Mouse (Mus musculus) frontal cortex, adult (tissue): ENCODE measurements around the gene Mab21l1.
A peak's percentile ranks its signal among the peaks of the same experiment; 100 is the strongest.

ENCODE experiments used
- ATAC-seq: cut with Nextera tagmentation; 2 replicates; pipeline ENCODE4 v1.9.2; 2017; ENCODE audit warnings: mild to moderate bottlenecking, moderate library complexity, mixed read lengths; ENCODE audit not compliant: low TSS enrichment

Gene Mab21l1

DNA sequence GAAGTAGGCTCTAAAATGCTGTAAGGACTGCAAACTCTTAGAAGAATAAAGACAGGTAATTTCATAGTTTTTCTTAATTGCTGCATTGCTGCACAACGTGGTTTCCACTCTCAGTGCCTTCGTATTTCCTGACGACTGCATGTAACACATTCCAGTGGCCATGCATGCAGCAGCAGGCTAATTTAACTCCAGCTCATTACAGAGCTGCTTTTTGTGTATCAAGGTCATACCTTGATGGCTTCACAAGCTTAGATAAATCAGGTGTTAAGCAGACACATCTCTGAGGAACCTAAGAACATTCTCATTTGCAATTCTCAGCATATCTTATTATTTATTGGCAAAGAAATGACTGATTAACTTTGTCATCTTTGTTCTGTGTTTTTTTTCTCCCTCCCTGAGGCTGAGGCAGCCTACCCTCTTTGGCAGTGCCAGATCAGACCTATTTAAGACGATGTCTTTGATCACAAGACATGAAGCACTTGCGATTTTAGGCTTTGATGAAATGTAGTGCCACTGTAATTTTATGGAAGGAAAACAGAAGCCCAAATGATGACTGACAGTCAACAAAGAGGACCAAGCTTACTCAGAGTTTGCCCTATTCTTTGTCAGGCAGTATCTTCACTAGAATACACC lies 32.8 kb downstream of the Mab21l1 start:
- no peak for ATAC-seq

DNA sequence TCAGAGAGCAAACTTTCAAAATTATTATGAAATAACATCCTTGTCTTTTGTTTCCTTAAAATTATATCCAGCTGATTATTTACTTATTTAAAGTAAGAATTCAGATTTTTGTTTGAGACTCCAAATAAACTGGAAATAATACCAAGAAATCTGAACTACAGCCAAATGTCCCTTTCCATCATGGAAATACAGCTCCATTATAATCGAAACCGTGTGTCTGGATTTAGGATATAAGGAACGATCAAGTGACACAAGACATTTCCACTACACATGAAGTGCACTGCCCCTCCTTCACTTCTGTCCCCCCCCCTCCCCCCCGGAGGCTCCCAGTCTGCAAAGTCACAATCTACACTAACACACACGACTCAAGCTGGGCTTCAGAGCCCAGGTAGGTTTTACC lies 33.8 kb downstream of the Mab21l1 start:
- ATAC-seq, result no peak

DNA sequence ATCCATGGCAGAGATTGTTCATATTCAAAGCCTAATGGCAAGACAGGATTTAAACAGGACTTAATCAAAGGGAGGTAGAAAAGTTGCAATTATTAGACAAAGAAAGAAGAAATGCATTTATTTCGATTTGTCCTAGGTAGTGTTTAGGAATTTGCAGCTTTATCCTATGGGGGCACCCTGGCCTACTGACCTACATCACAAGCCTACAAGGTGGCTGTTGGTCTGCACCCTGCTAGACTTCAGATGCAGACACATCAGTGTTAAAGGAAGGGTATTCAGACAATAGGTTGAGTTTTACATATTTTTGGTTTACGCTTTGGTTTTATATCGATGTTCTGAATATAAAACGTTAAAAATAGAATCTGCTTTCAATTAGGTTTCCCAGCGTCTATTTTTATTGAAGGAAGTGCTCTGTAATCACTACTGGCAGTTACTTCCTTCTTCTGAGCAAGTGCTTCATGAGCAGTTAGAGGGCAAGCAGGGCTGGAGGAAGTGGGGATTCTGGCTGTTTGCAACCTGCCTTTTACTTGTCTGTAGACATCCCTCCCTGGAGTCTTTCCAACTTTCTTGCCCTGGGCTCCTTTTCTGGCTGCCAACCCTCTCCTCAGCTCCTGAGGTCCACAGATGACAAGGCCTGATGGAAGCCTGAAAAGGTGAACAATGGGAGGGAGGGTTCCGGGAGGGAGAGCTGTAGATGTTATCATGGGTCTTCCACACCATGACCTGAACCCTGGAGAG lies 34.5 kb downstream of the Mab21l1 start:
- ATAC-seq, result peak; percentile 39

DNA sequence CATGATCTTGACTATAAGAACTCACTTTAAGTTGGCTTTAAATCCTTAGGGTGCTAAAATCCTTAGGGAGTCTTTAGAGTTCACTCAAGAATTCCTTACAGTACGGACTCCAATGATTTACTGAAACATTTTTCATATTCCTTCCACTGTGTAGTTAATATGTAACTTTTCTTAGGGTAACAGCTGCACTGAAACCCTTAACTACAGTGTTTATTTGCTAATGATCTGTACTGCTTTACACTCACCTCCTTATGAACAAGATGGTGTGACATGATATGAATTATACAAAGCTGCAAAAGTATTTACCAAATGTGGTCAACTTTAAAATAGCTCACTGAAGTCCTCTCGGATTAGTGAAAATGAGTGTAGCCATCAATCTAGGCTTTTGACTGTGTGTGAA lies 35.8 kb downstream of the Mab21l1 start:
- ATAC-seq, result no peak

DNA sequence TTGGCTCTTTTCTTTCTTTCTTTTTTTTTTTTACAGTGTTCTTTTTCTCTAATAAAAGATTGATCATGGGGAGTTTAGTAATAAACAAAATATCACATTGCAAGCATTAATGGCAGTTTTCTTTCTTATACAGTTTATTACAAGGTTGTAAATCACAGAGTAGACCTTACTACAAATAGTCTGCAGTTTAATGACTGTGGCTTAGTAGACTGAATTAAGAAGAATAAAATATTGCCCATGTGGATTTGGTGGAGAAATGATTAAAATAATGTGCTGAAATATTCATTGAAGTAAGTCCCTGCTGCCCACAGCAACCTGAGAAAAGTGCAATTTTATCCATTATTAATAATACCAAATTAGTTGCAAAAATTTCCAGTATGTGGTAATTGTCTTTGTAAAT lies 37.3 kb downstream of the Mab21l1 start:
- no peak for ATAC-seq

GRCm38 (mm10) chr3:55824864-55825263 lies 42.6 kb downstream of the Mab21l1 start:
- ATAC-seq, result no peak

DNA sequence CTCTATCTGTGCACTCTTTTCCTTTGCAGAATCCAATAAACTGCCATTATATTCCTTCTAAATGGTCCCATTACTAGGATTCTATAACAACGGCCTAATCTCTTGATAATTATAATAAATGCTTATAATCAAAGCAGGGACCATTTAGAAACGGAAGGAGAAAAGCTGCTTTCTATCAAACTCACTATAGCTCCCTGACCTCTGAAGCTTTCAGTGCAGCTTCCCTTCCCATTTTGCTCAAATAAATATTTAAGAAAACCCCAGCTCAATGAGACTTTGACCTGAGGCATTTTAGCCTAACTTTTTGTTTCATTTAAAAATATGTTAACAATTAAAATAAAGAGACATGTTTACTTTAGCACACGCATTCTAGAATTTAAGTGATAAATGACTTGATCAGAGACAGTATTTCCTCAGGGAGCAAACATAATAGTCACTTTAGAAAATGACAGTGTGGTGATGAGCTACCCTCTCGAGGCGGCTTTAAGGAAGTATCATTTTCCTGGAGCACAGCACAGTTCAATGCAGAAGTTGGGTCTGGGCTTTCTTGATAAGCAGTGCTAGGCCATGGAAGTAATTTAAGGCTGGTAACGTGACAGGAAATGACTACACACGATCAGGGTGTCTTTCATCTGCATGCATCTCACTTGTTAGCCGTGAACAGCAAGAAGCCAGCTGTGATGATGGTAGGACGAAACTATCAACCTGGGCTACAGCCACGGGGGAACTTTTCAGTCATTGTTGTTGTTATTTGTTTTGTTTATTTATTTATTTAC lies 46.4 kb downstream of the Mab21l1 start:
- no peak for ATAC-seq

DNA sequence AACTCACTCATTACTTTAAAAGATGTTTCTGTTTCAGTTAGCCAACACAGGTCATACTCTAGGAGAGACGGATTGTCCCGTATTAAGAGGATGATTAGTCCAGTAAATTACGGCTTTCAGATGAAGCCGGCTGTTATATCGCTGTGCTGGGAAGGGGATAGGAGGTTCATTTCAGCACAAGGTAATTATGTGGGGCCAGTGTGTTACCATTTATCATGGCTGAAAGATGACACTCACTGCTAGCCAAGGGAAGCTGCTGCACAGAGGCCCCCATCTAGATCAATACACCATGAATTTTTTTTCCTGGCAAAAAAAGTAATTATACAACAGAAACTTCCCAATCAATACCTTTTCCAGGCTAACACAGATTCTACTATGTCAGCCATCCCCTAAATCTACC lies 47.9 kb downstream of the Mab21l1 start:
- no peak for ATAC-seq
